Mouse (Mus musculus) cortical plate, adult 2 months (tissue): ENCODE data around the gene Sh2d3c. TPM values are rescaled to one million over a fixed set of nuclear protein-coding genes. Genes with fewer than 3 reads are reported as not detected.

ENCODE experiments used
- H3K27ac ChIP-seq: fragments of 200-500 bp; 2 replicates; pipeline ENCODE4 v1.5.1; 2012; ENCODE audit warnings: low read length, control low read depth, inconsistent platforms; ENCODE audit not compliant: insufficient read depth
- H3K4me1 ChIP-seq: fragments of 200-500 bp; 2 replicates; pipeline ENCODE4 v1.6.1; 2011; ENCODE audit warnings: low read length; ENCODE audit not compliant: control insufficient read depth, insufficient read depth
- H3K4me3 ChIP-seq: fragments of 200-500 bp; 2 replicates; pipeline ENCODE4 v1.5.1; 2011; ENCODE audit warnings: mild to moderate bottlenecking, low read length, control low read depth; ENCODE audit not compliant: insufficient read depth
- CTCF ChIP-seq: fragments of 200-500 bp; IDR thresholded peaks from 2 replicates; pipeline ENCODE4 v1.5.1; 2011; ENCODE audit warnings: mild to moderate bottlenecking, control low read depth, low read length; ENCODE audit not compliant: insufficient read depth; ENCODE audit errors: extremely low read depth
- POLR2A ChIP-seq: fragments of 200-500 bp; IDR thresholded peaks from 2 replicates; pipeline ENCODE4 v1.6.1; 2011; ENCODE audit warnings: mild to moderate bottlenecking, low read length, control low read depth; ENCODE audit not compliant: insufficient read depth; ENCODE audit errors: extremely low read depth
- polyA plus RNA-seq: library from polyadenylated mRNA; depleted of rRNA; stranded (reverse); fragments of >200 nt; gene quantifications from 2 replicates; pipeline ENCODE4 v1.2.3, GENCODE M21; 2012

The Sh2d3c gene
- polyA plus RNA-seq, 1 experiment = 29.7 TPM

- no peak overlapping the region for H3K4me3 ChIP-seq
- no peak overlapping the region for H3K27ac ChIP-seq
- TF ChIP-seq POLR2A = no peak
- TF ChIP-seq CTCF = no peak
- peaks cover 2% of the 10 kb centered on the region for H3K4me1 ChIP-seq
These were observed 38.0 kb upstream of the Sh2d3c start for GRCm38 (mm10) chr2:32682721-32683417.

- H3K27ac ChIP-seq = no peak overlapping the region
- no peak overlapping the region for H3K4me3 ChIP-seq
- TF ChIP-seq CTCF (no peak), POLR2A (no peak)
- H3K4me1 ChIP-seq = peaks cover 2% of the 10 kb centered on the region
These were observed 37.2 kb upstream of the Sh2d3c start for GRCm38 (mm10) chr2:32683701-32684100.

GRCm38 (mm10) chr2:32684681-32685428, 36.0 kb upstream of the Sh2d3c start:
- Histone ChIP-seq H3K27ac (no peak overlapping the region), H3K4me1 (no peaks in the 10 kb centered on the region), H3K4me3 (no peak overlapping the region)
- TF ChIP-seq POLR2A (no peak), CTCF (no peak)

- Histone ChIP-seq H3K4me3 (no peak overlapping the region), H3K4me1 (no peaks in the 10 kb centered on the region), H3K27ac (no peak overlapping the region)
- TF ChIP-seq CTCF = no peak
- TF ChIP-seq POLR2A = no peak
These were observed 35.0 kb upstream of the Sh2d3c start for GRCm38 (mm10) chr2:32685807-32686206.

GRCm38 (mm10) chr2:32686640-32687039, 34.2 kb upstream of the Sh2d3c start:
- H3K4me1 ChIP-seq = no peaks in the 10 kb centered on the region
- no peak overlapping the region for H3K4me3 ChIP-seq
- H3K27ac ChIP-seq = no peak overlapping the region
- TF ChIP-seq POLR2A (no peak), CTCF (no peak)

- Histone ChIP-seq H3K4me1 (no peaks in the 10 kb centered on the region), H3K27ac (no peak overlapping the region), H3K4me3 (no peak overlapping the region)
- no peak for TF ChIP-seq CTCF
- no peak for TF ChIP-seq POLR2A
These were observed 33.3 kb upstream of the Sh2d3c start for GRCm38 (mm10) chr2:32687562-32687961.

- no peak overlapping the region for H3K4me3 ChIP-seq
- TF ChIP-seq POLR2A (no peak), CTCF (peak; percentile 100)
- peaks cover 2% of the 10 kb centered on the region; the same call in 1 of the 2 replicates for H3K4me1 ChIP-seq
- no peak overlapping the region for H3K27ac ChIP-seq
These were observed 31.4 kb upstream of the Sh2d3c start for GRCm38 (mm10) chr2:32689420-32689819.

- TF ChIP-seq POLR2A (no peak), CTCF (no peak)
- H3K27ac ChIP-seq = no peak overlapping the region
- H3K4me3 ChIP-seq = no peak overlapping the region
- H3K4me1 ChIP-seq = peaks cover 2% of the 10 kb centered on the region; the same call in 1 of the 2 replicates
These were observed 29.8 kb upstream of the Sh2d3c start for GRCm38 (mm10) chr2:32691041-32691440.

- no peak overlapping the region for H3K27ac ChIP-seq
These were observed 28.4 kb upstream of the Sh2d3c start for GRCm38 (mm10) chr2:32692496-32692895.

GRCm38 (mm10) chr2:32693282-32693681, 27.6 kb upstream of the Sh2d3c start:
- TF ChIP-seq CTCF = no peak
- peak overlapping the region; percentile 65 for H3K4me3 ChIP-seq
- H3K27ac ChIP-seq = no peak overlapping the region
- peaks cover 2% of the 10 kb centered on the region; the same call in 1 of the 2 replicates for H3K4me1 ChIP-seq

More at GRCm38 (mm10) chr2:32692496-32692895, 28.4 kb upstream of the Sh2d3c start:
- TF ChIP-seq CTCF (no peak), POLR2A (no peak)
- Histone ChIP-seq H3K4me3 (no peak overlapping the region), H3K4me1 (peaks cover 2% of the 10 kb centered on the region; the same call in 1 of the 2 replicates)
